Mouse (Mus musculus) liver, embryonic 11.5 days (tissue): ENCODE data around the gene 4933411K16Rik. TPM values are rescaled to one million over a fixed set of nuclear protein-coding genes. Genes with fewer than 3 reads are reported as not detected.
A peak's percentile ranks its signal among the peaks of the same experiment; 100 is the strongest.
"Not testable (repeated sequence)": the region's sequence is repeated elsewhere in the genome, so short reads cannot be mapped to it uniquely, and the experiment has no call there.

ENCODE experiments used
- ATAC-seq: fragments of 200-750 bp; cut with Nextera tagmentation; replicated peaks from 2 replicates; pipeline ENCODE4 v1.8.0; 2017; ENCODE audit warnings: moderate number of reproducible peaks, mild to moderate bottlenecking, moderate TSS enrichment, moderate library complexity; ENCODE audit not compliant: low FRiP score
- DNase-seq: peaks from one replicate; pipeline ENCODE4 v3.0.0-alpha.2; 2017; ENCODE audit warnings: low spot score
- H3K27ac ChIP-seq: fragments of 300-500 bp; sonication (generic); 2 replicates; pipeline ENCODE4 v1.5.1; 2014; ENCODE audit warnings: mild to moderate bottlenecking, low read depth, low read length, control low read depth
- H3K27me3 ChIP-seq: fragments of 300-500 bp; sonication (generic); replicated peaks from 2 replicates; pipeline ENCODE4 v1.6.1; 2014; ENCODE audit warnings: low read length, mixed read lengths; ENCODE audit not compliant: control insufficient read depth, insufficient read depth
- H3K36me3 ChIP-seq: fragments of 300-500 bp; sonication (generic); 2 replicates; pipeline ENCODE4 v1.6.1; 2014; ENCODE audit warnings: mild to moderate bottlenecking, low read length, moderate library complexity, mixed read lengths; ENCODE audit not compliant: control insufficient read depth, insufficient read depth
- H3K4me1 ChIP-seq: fragments of 300-500 bp; sonication (generic); replicated peaks from 2 replicates; pipeline ENCODE4 v1.6.1; 2014; ENCODE audit warnings: low read length, mixed read lengths; ENCODE audit not compliant: control insufficient read depth, insufficient read depth
- H3K4me2 ChIP-seq: fragments of 300-500 bp; sonication (generic); 2 replicates; pipeline ENCODE4 v1.6.1; 2014; ENCODE audit warnings: mild to moderate bottlenecking, control low read depth, moderate library complexity
- H3K4me3 ChIP-seq: fragments of 300-500 bp; sonication (generic); 2 replicates; pipeline ENCODE4 v1.5.1; 2014; ENCODE audit warnings: low read depth, low read length, control low read depth
- H3K9ac ChIP-seq: fragments of 300-500 bp; sonication (generic); 2 replicates; pipeline ENCODE4 v1.6.1; 2014; ENCODE audit warnings: low read depth, low read length, control low read depth
- H3K9me3 ChIP-seq: fragments of 300-500 bp; sonication (generic); 2 replicates; pipeline ENCODE4 v1.6.1; 2016; ENCODE audit warnings: low read length, inconsistent platforms, mixed read lengths; ENCODE audit not compliant: control insufficient read depth
- WGBS: fragments of 180-500 bp; shearing (Covaris S2); extraction: QIAGEN DNeasy Blood & Tissue Kit; methylation state at CpG from one replicate; pipeline ENCODE4 v1.1.7; 2014; 5-methylcytosine and 5-hydroxymethylcytosine counted together
- polyA plus RNA-seq: library from polyadenylated mRNA; unstranded; fragments of >200 nt; fragmentation: Nextera tagmentation; extraction: Ambion mirVana; gene quantifications from 2 replicates; pipeline ENCODE4 v1.2.1, GENCODE M21; 2014

The 4933411K16Rik gene
- polyA plus RNA-seq, 1 experiment from 2014 or later, result 0.40 TPM

- H3K4me1 ChIP-seq, result no peaks in the 10 kb centered on the region; the same call in 1 of the 2 replicates
- H3K4me3 ChIP-seq, result no peak overlapping the region
- no peak overlapping the region for H3K27ac ChIP-seq
- no peaks in the 10 kb centered on the region for H3K27me3 ChIP-seq
- DNase-seq, result no peak
- WGBS, result 92% methylated on average over 8 of the region's 8 CpGs
- no peaks in the 10 kb centered on the region for H3K9me3 ChIP-seq
- ATAC-seq, result no peak
- no peak overlapping the region for H3K4me2 ChIP-seq
- H3K9ac ChIP-seq, result no peak overlapping the region
- H3K36me3 ChIP-seq, result no peaks in the 10 kb centered on the region; the same call in 1 of the 2 replicates
These were observed 26.5 kb downstream of the 4933411K16Rik start for GRCm38 (mm10) chr19:42078566-42078965.

- H3K4me1 ChIP-seq, result no peaks in the 10 kb centered on the region; the same call in 1 of the 2 replicates
- ATAC-seq (peak; percentile 64; the same call in 1 of the 2 replicates), DNase-seq (no peak)
- WGBS, result 77% methylated on average over 12 of the region's 12 CpGs
- H3K27me3 ChIP-seq, result no peaks in the 10 kb centered on the region
- H3K9me3 ChIP-seq, result no peaks in the 10 kb centered on the region
- H3K4me2 ChIP-seq, result no peak overlapping the region
- no peaks in the 10 kb centered on the region; the same call in 1 of the 2 replicates for H3K36me3 ChIP-seq
- H3K9ac ChIP-seq, result no peak overlapping the region
- no peak overlapping the region for H3K4me3 ChIP-seq
- no peak overlapping the region for H3K27ac ChIP-seq
These were observed 27.0 kb downstream of the 4933411K16Rik start for GRCm38 (mm10) chr19:42079006-42079405.

DNA sequence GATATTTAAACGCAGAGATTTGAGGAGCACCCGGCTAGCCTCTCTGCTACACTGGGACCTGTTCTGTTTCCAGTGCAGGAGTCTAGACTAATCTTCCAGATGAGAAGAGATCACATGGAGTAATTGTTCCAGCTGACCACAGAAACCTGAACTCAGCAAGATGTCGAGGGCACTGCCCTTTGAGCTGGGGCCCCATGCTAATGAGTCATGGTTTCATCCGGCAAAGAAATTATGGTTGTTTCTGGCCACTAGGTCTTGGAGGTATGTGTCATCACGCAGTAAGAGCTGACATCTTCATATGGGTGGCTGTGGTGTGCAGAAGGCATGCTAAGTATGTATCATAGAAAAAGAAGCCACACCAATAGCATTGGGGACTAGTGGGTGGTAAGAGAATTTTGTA, 27.9 kb downstream of the 4933411K16Rik start:
- H3K36me3 ChIP-seq, result no peaks in the 10 kb centered on the region; the same call in 1 of the 2 replicates
- no peaks in the 10 kb centered on the region; the same call in 1 of the 2 replicates for H3K4me1 ChIP-seq
- ATAC-seq (no peak), DNase-seq (no peak)
- no peaks in the 10 kb centered on the region for H3K27me3 ChIP-seq
- H3K27ac ChIP-seq, result no peak overlapping the region
- no peaks in the 10 kb centered on the region for H3K9me3 ChIP-seq
- H3K4me3 ChIP-seq, result no peak overlapping the region
- H3K4me2 ChIP-seq, result no peak overlapping the region
- WGBS, result 70% methylated on average over 5 of the region's 5 CpGs
- no peak overlapping the region for H3K9ac ChIP-seq

GRCm38 (mm10) chr19:42080469-42080868, 28.4 kb downstream of the 4933411K16Rik start:
- no peak for DNase-seq
- 79% methylated on average over 11 of the region's 11 CpGs for WGBS

GRCm38 (mm10) chr19:42081613-42082012, 29.6 kb downstream of the 4933411K16Rik start:
- ATAC-seq, H3K9me3 ChIP-seq, H3K36me3 ChIP-seq, H3K4me1 ChIP-seq, H3K27ac ChIP-seq, H3K4me3 ChIP-seq, H3K27me3 ChIP-seq, H3K9ac ChIP-seq, DNase-seq, H3K4me2 ChIP-seq: not testable (repeated sequence)
- WGBS, result 84% methylated on average over 5 of the region's 5 CpGs

More at GRCm38 (mm10) chr19:42080469-42080868, 28.4 kb downstream of the 4933411K16Rik start:
- Histone ChIP-seq H3K4me3 (no peak overlapping the region), H3K9ac (no peak overlapping the region), H3K27me3 (no peaks in the 10 kb centered on the region), H3K9me3 (no peaks in the 10 kb centered on the region), H3K4me2 (no peak overlapping the region), H3K4me1 (peaks cover 2% of the 10 kb centered on the region; the same call in 1 of the 2 replicates), H3K27ac (no peak overlapping the region), H3K36me3 (no peaks in the 10 kb centered on the region; the same call in 1 of the 2 replicates)
- ATAC-seq, result no peak

GRCm38 (mm10) chr19:42085690-42086089, 33.6 kb downstream of the 4933411K16Rik start:
- peak overlapping the region; percentile 60 for H3K4me3 ChIP-seq
- WGBS, result 13% methylated on average over 10 of the region's 10 CpGs
- H3K9me3 ChIP-seq, result no peaks in the 10 kb centered on the region
- H3K27me3 ChIP-seq, result no peaks in the 10 kb centered on the region
- DNase-seq (no peak), ATAC-seq (no peak)
- H3K27ac ChIP-seq, result no peak overlapping the region
- peak overlapping the region; percentile 61 for H3K9ac ChIP-seq
- H3K36me3 ChIP-seq, result no peaks in the 10 kb centered on the region
- H3K4me2 ChIP-seq, result peak overlapping the region; percentile 80
- peaks cover 18% of the 10 kb centered on the region for H3K4me1 ChIP-seq

DNA sequence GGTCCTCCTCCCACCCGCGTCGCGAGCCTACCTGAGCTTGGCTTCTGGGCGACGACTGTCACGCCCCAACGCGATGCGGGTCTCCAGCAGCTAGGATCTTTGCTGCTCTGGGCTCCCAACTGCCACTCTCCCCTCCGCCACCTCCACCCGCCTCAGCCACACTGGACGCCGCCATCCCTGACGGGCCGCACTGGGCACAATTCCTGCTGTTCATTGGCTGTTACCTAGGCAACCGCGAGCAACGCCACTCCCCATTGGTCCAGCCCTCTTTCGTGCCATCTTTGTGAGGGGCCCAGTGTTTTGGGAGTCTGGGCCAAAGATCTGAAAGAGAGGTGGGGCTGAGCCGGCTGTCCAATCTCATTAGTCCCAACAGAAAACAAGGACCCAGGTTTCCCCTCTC, 34.1 kb downstream of the 4933411K16Rik start, which contains the start of gene Morn4:
Gene Morn4 (minus strand): TSS at position 192 of the 400 bp plus-strand sequence.
- no peaks in the 10 kb centered on the region for H3K9me3 ChIP-seq
- no peaks in the 10 kb centered on the region for H3K36me3 ChIP-seq
- peak within 1 kb of the TSS; percentile 80 for H3K4me2 ChIP-seq
- H3K27me3 ChIP-seq, result no peaks in the 10 kb centered on the region
- H3K4me3 ChIP-seq, result peak within 1 kb of the TSS; percentile 60
- H3K27ac ChIP-seq, result no peak within 1 kb of the TSS
- peaks cover 19% of the 10 kb centered on the region for H3K4me1 ChIP-seq
- WGBS, result 1% methylated on average over 21 of the region's 21 CpGs
- ATAC-seq, result peak; percentile 69
- DNase-seq, result peak; percentile 85
- H3K9ac ChIP-seq, result peak within 1 kb of the TSS; percentile 61

DNA sequence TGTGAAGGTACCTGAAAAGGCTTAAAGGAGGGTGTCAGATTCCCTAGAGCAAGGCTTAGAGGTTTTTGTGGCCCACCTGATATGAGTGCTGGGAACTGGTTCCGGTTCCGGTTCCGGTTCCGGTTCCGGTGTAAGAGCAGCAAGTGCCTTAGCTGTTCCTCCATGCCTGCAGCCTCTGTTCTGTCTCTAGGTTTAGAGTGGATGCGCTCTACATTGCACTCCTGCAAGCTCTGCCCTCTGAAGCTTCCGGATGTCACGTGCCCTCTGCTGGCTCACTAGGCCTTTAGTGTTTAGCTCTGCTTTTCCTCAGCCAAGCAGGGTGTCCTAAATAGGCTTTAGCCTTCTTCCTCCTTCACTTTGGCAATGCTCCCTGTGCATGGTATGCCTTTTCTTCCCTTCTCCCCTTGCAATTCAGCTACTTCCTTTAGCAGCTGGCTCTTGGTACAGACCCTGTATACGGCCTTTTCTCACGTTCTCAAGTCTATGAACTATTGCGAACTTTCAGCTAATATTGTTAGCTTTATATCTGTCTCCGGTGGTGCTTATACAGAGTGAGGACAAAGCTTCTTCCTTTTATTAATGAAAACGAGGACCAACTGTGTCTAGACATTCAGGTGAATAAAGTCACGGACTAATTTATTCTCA, 37.2 kb downstream of the 4933411K16Rik start:
- Histone ChIP-seq H3K4me2 (peak overlapping the region; percentile 73), H3K36me3 (peaks cover 4% of the 10 kb centered on the region; the same call in 1 of the 2 replicates), H3K9me3 (no peaks in the 10 kb centered on the region), H3K9ac (peak overlapping the region; percentile 44), H3K27ac (peak overlapping the region; percentile 84), H3K4me1 (peaks cover 25% of the 10 kb centered on the region), H3K4me3 (peak overlapping the region; percentile 96), H3K27me3 (no peaks in the 10 kb centered on the region)
- peak; percentile 54 for DNase-seq
- ATAC-seq, result no peak
- 19% methylated on average over 14 of the region's 14 CpGs for WGBS
